Mouse (Mus musculus) liver, postnatal 0 days (tissue): ENCODE data around the gene Gm21897.

ENCODE experiments used
- CTCF ChIP-seq: sonication (generic); IDR thresholded peaks from 2 replicates; pipeline ENCODE4 v1.5.1; 2016; ENCODE audit warnings: antibody characterized with exemption, low read depth
- EP300 ChIP-seq: IDR thresholded peaks from 2 replicates; pipeline ENCODE4 v1.6.1; 2016; ENCODE audit warnings: antibody characterized with exemption, low read depth, mild to moderate bottlenecking

GRCm38 (mm10) chr16:15293041-15293440 is 24.2 kb upstream of the Gm21897 start:
- TF ChIP-seq CTCF, result no peak
- no peak for TF ChIP-seq EP300
